Mouse (Mus musculus) gastrocnemius, postnatal 10 days (tissue): ENCODE data around the gene Ercc1. TPM values are rescaled to one million over a fixed set of nuclear protein-coding genes. Genes with fewer than 3 reads are reported as not detected.

Experiments used
- DNase-seq: peaks from one replicate; pipeline ENCODE4 v3.0.0; 2021; ENCODE audit warnings: mixed read lengths
- long read RNA-seq, 2 experiments: library from polyadenylated mRNA; stranded (forward); transcript quantifications; one replicate each; pipeline ENCODE4 v2.0.0; 2021
- total RNA-seq, 2 experiments: library from RNA; stranded (reverse); gene quantifications; 2 replicates each; pipeline ENCODE4 v1.2.3; 2021

Ercc1 gene
- total RNA-seq, result 10 to 100 TPM; 31.9 to 35.9 TPM
- long read RNA-seq, experiment 1, transcript Ercc1-201 (10 exons, 1,375 nt), result major isoform, 24 of 29 reads
- long read RNA-seq, experiment 1, partial matches to known transcripts, result 1 of 29 reads
- long read RNA-seq, experiment 1, other reads (novel, unspliced or antisense), result 4 of 29 reads
- long read RNA-seq, experiment 2, transcript Ercc1-201 (10 exons, 1,375 nt), result major isoform, 10 of 14 reads
- long read RNA-seq, experiment 2, partial matches to known transcripts, result 1 of 14 reads
- long read RNA-seq, experiment 2, other reads (novel, unspliced or antisense), result 2 of 14 reads

DNA sequence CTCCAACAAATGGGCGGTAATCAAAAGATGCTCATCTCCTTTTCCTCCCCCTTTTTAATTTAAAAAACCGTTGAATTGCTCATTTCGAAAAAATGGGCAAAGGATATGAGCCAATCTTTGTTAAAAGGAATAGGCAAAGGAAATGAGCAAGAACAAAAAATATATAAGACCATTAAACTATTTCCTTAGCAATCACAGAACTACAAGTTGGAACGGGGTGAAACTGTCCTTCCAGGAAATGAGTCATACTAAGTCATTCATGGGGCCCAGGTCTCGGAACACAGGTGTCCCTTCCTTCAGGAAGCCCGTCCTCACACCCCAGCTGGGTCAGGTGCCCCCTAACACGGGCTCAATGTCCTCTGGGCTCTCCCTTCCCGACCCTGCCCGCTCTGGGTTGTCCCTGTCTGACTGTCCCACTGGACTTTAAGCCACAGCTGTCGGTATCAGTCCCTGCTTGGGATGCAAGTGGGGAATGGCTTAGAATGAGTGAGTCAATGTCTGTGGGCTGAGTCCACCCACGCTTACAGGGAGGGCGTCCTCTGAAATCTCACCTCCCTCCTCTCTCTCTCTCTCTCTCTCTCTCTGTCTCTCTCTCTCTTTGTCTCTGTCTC, at the start of gene Ercc1:
Gene Ercc1, plus strand, starts transcription at position 542 of the 611 bp plus-strand sequence.
- DNase-seq, result no peak

DNA sequence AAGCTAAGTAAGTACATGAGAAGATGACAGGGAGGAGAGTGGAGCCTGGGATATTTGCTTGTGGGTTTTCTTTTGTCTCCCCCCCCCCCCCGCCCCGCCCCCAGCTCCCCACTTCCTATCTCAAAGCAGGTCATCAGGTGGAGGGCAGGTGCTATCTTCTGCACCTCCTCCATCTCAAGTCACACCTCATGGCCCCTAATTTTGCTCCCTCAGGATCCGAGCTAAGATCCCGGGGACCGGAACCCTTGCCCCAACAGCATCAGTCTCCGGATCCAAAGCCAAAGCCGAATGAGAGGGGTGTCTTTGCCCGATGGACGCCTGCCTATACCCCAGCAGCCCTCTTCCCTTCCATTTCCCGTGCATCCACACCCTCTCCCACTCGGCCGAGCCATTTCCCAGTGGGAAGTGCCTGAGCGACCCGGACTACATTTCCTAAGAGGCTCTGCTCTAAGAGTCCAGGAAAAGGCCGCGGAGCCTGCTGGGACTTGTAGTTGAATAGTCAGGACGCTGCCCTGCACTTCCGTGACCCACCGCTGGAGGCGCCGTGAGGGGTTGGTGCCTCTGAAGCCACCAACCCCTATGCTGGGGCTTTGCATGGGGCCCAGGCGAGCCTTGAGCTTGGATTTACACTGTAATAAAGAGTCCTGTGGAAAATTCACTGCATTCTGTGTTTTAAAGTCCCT, 48.9 kb upstream of the Ercc1 start:
- DNase-seq, result peak; percentile 99

DNA sequence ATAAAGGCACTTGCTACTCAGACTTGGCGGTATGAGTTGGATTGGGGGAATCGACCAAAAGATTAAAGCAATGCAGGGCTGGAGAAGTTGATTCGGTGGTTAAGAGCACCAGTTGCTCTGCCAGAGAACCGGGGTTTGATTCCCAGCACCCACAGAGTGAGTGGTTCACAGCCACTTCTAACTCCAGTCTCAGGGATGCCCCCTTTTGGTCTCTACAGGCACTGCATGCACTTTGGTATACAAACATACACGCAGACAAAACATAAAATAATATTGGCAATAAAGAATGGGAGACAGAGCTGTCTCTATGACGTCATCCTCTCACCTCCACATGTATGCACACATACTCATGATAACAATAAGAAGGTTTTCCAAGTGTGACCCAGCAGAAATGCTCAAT, 47.5 kb upstream of the Ercc1 start:
- no peak for DNase-seq

DNA sequence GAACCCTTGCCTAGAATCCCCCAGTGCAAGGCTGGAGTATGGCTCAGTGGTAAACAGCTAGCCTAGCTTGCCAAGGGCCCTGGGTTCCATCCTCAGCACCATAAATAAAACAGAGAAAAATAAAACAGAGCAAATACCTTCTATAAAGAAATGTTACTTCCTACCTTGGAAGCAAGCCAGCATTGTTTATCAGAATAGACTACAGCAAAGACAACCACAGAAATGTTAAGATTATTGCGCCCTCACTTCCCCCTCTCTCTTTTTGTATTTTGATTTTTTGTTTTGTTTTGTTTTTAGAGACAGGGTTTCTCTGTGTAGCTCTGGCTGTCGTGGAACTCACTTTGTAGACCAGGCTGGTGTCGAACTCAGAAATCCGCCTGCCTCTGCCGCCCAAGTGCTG, 46.8 kb upstream of the Ercc1 start:
- DNase-seq, result no peak

DNA sequence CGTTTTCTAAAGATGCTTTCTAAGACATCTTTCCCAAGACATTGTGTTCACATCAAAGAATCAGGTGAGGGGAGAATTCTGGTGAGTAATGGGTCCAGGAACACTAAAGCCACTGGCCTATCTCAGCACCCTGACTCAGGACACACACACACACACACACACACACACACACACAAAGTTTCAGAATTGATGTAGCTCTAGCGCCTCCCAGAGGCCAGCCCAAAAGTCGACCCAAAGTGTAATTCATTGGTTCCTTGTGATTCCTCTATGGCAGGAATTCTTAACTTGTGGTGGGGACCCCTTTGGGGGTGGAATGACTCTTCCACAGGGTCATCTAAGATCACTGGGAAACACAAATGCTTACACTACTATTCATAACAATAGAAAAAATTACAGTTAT, 45.4 kb upstream of the Ercc1 start:
- DNase-seq, result peak; percentile 62

DNA sequence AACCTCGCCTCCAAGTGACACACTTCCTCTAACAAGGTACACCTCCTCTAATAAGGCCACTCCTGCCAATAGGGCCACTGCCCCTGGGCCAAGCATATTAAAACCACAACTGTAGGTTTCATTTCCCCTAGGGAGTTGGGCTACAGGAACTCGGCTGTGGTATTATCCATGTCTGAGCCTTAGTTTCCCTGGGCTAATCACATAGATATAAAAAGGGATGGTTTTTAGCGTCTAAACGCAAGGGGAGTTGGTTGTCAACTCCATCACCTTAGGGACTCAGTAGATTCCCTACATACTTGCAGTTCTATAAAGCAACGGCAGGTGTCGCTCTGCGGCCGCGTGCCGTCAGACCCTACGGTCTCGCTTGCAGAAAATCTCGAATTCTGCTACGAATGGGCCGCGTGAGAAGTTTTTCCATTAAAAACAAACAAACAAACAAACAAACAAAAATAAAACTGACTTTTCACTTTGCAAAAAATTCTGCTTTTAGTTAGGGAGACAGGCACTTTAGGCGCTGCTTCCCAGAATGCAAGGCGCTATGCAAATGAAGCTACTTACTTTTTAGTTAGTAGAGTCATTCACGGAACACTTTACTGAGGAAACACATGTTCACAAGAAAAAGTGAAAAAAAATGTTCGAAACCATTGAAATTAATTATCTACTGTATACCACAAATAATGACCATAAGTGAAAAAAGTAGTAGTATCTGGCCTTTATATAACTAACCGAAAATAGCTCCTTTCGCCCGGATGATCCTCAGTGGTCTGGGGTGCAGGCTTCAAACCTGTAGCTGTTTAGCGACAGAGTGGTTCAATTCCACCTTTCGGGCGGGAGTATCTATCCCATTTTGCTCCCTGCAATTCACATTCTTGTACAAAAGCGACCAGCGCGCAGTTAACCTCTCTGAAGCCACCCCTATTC, 43.8 kb upstream of the Ercc1 start:
- DNase-seq, result peak; percentile 84

DNA sequence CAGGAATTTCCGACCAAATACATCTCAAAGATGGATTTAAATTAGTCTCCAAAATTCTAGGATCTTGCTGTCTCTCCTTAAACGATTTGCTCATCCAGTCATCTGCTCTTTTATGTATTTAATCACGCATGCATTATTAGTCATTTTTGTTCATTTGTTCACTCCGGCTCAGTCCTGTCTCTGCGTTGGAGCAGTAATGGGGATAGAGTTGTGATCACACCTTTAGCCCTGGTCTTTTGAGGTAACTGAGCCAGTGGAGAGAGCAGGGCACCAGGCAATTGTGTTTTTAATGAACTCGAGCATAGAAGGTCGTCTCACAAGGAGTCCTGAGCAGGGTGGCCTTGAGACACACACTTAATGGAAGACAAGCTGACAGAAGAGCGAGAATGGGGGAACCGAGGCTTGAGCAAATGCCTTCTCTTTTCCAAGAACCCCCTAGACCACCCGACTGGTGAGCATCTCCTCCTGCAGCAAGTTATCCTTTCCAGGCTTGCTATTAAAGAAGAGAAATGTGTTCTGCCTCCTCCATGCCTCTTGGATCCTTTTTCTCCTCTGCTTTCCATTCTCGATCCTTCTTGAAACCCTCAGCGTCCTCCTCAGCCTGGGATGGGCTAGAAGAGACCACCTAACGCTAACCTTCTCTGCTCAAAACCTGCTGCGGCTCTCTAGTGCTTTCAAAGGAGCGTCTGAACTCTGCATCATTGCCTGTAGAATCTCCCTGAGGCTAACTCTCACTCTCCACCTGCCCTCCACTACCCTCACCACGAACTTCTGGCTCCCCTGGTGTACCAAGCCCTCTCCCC, 42.9 kb upstream of the Ercc1 start:
- no peak for DNase-seq

DNA sequence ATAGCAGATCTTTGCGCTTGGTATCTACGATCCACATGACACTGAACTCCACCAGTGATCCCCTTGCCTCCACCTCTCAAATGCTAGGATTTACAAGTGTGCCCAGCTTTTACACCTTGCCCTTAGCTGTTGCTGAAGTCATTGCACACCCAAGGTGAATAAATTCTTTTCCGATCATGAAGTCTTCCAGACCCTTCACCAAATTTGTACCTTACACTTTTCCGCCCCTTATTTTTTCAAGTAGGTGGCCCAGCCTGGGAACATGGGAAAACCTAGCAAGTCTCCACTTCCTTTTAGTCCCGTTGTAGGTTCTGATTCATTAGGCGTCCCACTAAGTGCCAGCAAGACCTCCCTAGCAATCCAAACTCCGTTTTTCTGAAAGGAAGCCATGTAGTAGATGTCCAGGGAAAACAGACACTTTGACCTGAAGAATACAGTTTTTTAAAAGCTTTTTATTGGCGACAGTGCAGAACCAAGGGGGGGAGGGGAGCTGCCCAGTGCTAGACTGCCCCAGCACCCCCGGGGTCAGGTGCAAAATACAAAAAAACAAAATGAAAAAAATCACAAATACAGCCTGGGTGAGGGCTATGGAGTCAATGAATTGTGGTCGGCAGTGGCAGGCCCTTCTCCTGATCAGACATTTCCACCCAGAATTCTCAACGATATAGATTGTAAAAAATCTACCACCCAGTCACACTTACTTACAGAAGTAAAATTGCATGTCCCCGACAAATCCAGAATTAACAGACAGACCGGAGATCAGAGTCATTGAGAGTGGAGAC, 42.1 kb upstream of the Ercc1 start:
- no peak for DNase-seq

DNA sequence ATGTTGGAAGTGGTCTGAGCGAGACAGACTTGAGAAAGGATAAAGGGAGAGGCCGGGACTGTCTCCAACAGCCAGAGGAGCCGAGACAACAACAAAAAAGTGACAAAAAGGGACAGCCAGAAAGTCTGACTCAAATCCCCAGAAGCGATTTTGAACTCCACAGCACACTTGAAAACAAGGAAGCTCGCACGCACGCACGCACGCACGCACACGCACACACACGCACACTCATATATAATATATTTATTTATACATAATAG, 41.6 kb upstream of the Ercc1 start:
- no peak for DNase-seq

DNA sequence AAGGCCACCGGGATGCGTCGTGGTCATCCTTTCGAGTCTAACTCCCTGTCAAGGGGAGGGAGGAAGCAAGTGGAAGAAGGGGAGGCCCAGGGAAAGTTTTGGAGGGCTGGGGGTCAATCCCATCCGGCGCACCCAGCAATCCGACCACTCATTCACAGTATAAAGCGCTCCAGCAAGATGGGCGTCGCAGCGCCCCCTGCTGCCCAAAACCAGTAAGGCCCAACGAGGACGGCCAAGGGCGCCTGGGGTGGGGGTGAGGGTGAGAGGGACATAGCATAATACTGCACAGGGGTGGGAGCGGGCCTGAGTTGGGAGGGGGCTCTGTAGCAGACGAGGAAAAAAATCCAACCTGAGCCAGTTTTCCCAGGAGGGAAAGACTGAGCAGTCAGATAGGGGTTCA, 40.8 kb upstream of the Ercc1 start:
- DNase-seq, result peak; percentile 86

DNA sequence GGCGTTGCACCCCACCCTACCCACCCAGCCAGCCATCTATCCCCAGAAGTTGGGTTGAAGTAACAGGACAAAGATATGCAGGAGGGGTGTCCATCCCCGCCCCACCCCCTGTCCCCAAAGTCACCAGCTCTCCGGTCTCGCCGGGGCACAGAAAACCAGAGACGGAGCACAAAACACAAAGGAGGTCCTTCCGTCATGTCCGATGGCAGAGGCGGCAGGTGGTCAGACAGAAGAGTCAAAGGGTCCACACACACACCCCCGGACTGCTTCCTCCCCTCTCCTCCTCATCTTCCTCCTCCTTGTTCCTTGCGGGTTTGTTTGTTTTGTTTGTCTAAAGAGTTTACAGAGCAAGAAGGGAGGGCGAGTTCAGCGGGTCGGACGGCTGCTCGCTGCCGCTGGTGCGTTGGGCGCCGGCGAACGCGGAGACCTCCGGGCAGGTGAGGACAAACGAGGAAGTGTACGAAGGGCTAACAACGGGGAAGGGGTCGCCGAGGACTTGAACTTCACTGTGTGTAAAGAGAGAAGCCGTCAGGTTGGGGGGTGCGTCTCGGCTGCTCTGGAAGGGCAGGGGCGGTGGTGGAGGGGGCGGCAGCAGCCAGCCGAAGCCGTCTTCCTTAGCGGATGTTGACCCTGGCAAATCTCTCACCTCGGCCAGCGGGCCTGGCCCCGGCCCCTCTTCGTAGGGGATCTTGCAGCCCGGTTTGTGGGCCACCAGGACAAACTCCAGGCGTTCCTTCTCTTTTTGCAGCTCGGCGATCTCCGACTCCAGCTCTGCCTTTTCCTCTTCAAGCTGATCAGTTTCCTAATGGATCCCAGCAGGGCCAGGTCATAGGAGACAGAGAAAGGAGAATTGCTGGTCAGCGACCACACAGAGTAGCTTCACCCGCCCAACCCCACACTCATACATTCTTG, 39.8 kb upstream of the Ercc1 start:
- no peak for DNase-seq

DNA sequence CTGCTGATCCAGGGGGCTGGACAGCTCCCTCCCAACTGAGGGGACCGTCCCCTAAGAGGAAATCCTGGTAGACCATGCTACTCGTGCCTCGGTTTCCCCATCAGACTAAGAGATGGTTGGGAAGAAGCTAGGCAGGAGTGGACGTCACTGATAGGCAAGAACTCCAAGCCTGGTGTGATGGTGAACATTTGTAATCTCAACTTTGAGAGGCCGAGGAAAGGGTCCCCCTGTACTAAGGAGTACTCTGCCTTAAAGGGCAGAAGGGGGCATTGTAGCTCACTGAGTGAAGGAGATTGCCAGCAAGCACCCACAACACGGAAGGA, 39.2 kb upstream of the Ercc1 start:
- no peak for DNase-seq

DNA sequence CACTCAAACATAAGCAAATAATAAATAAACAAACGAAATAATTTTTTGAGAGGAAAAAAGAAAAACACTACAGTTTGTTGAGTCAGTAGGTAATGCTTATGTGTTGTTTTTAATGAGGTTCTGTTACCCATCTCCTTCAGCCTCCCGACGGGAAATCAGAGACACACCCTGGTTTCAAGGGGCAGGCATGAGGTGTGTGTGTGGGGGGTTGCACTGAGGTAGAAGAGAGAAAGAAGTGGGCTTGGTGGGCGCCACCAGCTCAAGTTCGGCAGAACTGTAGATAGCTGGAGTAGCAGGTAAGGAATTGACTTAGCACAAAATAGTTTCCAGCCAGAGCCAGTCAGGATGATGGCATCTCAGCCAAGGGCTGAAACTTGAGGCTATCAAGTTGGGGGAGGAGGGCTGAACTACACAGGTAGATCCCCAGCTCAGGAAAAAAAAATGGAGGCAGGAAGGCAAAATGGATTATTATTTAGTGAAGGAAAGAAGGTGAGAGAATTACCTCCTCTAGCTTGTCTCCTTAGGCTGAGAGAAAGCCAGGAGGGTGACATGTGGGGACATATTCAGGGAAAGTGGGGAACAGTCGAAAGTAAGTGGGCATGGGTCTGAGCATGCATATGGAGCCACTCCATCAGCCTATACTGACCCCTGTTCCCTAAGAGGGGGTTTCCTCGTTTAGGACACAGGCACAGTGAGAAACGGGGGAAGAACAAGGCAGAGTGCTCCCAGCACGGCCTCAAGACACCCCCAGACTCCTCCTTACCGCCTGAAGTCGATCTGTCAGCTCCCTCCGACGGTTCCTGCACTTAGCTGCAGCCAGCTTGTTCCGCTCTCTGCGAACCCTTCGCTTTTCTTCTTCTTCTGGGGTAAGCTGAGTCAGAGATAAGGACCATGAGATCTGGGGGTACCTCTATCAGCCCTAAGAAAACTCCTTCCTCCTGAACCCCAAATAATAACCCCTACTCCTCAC, 38.5 kb upstream of the Ercc1 start:
- no peak for DNase-seq

DNA sequence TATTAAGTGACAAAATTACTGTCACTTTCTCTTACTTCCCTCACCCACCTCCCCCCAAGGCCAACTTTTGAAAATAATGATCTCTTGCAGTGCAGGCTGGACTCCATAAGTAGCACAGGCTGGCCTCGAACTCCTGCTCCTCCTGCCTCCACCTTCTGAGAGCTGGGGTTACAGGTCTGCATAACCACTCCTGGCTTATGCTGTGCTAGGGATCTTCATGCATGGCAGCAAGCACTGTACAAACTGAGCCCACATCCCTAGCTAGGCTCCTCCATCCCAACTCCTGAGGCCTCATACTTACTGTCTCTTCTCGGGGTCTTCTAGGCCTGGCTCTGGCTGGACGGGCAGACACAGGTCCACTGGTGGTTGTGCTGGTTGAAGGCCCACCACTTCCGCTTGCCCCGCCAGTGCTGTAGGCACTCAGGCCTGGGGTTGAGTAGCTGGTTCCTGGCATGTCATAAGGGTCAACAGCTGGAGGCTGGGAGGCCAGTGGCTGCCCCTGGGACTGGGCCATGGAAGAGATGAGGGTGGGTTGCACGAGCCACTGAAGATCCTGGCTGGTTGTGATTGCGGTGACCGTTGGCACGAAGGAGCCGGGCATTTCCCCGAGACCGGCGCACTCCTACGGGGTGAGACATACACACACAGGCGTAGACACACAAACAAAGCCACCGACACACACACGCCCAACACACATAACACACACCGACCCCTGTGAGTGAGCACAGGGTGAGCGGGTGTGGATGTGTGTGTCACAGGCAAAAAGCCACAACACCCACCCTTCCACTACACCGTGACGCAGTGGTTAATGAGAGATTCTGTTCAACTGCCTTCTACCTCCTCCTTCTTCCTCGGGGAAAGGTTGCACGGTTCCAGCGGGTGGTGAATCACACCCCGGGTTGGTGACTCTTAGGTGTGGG, 37.5 kb upstream of the Ercc1 start:
- no peak for DNase-seq

DNA sequence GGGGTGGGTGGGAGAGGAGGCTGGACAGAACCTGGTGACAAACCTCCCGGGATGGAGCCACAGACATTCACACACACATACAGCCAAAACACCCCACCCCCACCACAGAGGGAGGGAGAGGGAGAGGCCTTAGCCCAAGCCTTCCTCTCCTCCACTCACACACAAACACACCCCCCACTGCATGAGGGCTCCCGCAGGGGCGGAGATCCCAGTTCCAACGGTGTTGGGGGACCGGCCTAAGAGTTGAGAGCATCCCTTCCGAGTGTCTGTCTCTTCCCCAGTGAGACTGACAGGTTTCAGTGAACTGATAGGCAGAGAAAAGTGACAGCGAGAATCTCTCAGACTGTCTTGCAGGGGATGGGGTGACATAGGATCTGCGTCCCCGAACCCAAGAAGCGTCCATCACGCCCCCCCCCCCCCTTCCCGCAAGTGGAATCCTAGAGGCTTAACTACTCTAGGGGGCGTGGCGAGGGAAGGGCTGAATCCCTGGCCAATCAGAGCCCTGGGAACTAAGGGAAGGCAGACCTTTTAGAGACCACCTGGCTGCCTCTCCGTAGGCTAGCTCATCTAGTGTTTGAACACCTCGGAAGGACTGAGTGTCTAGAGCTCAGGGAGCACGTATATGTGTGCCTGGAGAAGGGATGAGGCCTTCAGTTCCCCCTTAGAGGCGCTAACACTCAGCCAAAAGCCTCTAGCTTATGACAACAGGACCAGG, 36.7 kb upstream of the Ercc1 start:
- peak; percentile 67 for DNase-seq

DNA sequence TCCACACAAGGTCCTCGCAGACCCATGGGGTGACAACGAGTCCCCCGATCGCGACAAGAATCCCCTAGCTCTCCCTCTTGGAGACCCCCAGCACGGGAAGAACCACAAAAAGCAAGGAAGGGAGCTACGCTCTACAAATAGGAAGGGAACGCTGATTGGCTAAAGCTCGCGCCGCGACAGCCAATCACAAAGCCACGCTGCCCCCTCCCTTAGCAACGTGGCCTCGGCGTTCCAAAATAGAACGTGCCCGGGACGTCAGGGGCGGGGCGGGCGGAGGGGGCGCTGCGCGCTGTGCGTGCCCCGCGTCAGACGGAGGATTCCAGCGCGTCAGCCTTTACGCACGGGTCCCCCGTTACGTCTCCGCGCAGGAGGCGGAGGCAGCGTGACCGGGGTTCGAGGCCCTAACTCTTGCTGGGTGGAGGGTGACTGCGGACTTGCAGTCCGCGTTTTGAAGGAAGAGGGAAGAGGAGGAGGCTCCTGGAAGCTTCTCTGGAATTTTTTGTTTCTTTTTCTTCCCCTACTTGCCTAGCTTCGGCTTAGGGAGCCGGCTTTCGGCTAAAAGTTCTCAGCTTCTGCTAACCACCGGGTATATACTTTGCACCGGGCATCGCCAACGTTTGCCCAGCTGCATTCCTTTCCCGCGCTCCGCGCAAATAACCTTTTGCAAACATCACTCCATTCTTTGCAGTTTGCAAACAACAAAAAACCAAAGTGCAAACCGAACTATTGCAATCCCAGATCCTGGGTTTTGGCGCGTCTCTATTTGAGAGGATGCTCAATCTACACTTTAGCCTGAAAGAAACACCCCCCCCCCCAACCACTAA, 35.9 kb upstream of the Ercc1 start:
- peak; percentile 94 for DNase-seq
